Mouse (Mus musculus) bone marrow, adult 2 months (tissue): ENCODE data around the gene Phyhd1. TPM values are rescaled to one million over a fixed set of nuclear protein-coding genes. Genes with fewer than 3 reads are reported as not detected.

Experiments
- H3K27ac ChIP-seq: fragments of 200-500 bp; 2 replicates; pipeline ENCODE4 v1.5.1; 2012; ENCODE audit warnings: low read depth, mild to moderate bottlenecking, control low read depth, inconsistent platforms, low read length; ENCODE audit not compliant: control insufficient read depth, poor library complexity, insufficient read depth
- H3K4me1 ChIP-seq: fragments of 200-500 bp; 2 replicates; pipeline ENCODE4 v1.6.1; 2011; ENCODE audit warnings: low read length; ENCODE audit not compliant: control insufficient read depth, insufficient read depth
- H3K4me3 ChIP-seq: fragments of 200-500 bp; replicated peaks from 2 replicates; pipeline ENCODE3; 2011; ENCODE audit warnings: mild to moderate bottlenecking, low read depth, low read length, control low read depth; ENCODE audit not compliant: control insufficient read depth
- CTCF ChIP-seq: fragments of 200-500 bp; IDR thresholded peaks from 2 replicates; pipeline ENCODE4 v1.5.1; 2011; ENCODE audit warnings: low read length, control low read depth; ENCODE audit not compliant: control insufficient read depth, insufficient read depth
- POLR2A ChIP-seq: fragments of 200-500 bp; IDR thresholded peaks from 2 replicates; pipeline ENCODE4 v1.6.1; 2011; ENCODE audit warnings: low read depth, mild to moderate bottlenecking, control low read depth, low read length, borderline replicate concordance; ENCODE audit not compliant: control insufficient read depth
- WGBS: fragments of 180-500 bp; shearing (Covaris S2); methylation state at CpG from one replicate; pipeline ENCODE4 v1.1.7; 2018; 5-methylcytosine and 5-hydroxymethylcytosine counted together
- polyA plus RNA-seq: library from polyadenylated mRNA; stranded (reverse); fragments of >200 nt; gene quantifications from 2 replicates; pipeline ENCODE4 v1.2.4, GENCODE M21; 2011; ENCODE audit warnings: low replicate concordance; ENCODE audit not compliant: missing spikeins, insufficient read depth, insufficient read length

Gene Phyhd1
- polyA plus RNA-seq, 1 experiment, result 23.0 TPM

DNA sequence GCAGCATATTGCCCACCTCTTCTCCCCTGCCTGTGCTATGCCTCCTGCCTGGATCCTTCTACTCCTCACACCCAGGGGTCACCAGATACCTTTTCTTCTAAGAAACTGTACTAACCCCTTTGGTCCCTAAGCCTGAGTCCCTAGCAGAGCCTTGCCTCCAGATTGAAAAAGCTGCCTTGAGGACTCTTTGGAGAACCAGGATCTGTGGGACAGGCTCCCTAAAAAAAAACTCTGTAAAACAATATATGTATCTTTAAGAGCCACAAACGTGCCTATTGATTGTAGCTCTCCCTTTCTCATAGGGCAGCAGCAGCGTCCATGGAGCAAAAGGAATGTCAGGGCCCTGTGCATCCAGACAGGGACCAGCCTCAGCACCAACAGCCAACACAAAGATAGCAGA lies 25.7 kb upstream of the Phyhd1 start, which contains the start of gene Gm28035:
Gene Gm28035, plus strand, starts transcription at position 301 of the 400 bp plus-strand sequence.
- Histone ChIP-seq H3K27ac (peak within 1 kb of the TSS; percentile 43), H3K4me3 (peak within 1 kb of the TSS; percentile 10), H3K4me1 (peaks cover 5% of the 10 kb centered on the region; the same call in 1 of the 2 replicates)
- WGBS, result 56% methylated on average over 2 of the region's 2 CpGs
- no peak for TF ChIP-seq POLR2A
- TF ChIP-seq CTCF, result no peak

DNA sequence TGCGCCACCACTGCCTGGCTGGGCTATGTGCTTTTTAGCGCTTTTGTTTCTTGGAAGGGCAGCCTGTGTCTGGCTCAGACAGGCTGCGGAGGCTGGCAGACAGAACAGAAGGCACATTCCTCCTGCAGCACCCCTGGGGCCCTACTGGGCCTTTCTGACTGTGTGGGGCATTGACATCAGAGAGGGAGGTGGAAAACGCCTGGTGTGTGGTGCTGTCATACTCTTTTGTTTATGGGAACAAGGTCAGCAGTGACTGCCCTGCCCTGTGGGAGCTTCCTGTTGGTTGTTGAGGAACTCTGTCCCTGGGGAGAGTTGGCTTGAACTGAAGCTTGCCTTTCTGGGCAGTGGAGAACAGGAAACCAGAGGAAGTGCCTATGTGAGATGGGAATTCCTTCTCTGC lies 23.5 kb upstream of the Phyhd1 start:
- 68% methylated on average over 4 of the region's 4 CpGs for WGBS
- H3K4me1 ChIP-seq, result peaks cover 8% of the 10 kb centered on the region
- TF ChIP-seq CTCF, result no peak
- TF ChIP-seq POLR2A, result no peak
- no peak overlapping the region for H3K27ac ChIP-seq
- H3K4me3 ChIP-seq, result no peak overlapping the region

DNA sequence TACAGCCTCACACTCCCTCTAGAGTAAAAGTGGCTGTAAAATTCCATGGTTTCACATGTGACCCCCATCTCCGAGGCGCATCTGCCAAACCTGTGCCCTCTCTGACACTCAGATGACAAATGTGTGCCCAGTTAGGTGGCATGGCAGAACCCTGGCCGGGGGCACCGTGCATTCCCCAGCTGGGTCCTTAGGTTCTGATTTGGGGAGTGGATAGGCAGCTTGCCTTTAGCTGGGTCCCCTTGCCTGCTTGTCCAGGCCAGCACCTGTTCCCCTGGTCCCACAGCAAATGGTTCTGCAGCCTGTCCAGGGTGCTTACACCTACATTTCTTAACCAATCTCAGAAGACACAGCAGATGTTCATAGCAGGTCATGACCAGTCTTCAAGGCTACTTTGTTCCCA lies 22.6 kb upstream of the Phyhd1 start:
- 91% methylated on average over 4 of the region's 4 CpGs for WGBS
- TF ChIP-seq POLR2A, result no peak
- no peak for TF ChIP-seq CTCF
- H3K27ac ChIP-seq, result no peak overlapping the region
- H3K4me1 ChIP-seq, result peaks cover 8% of the 10 kb centered on the region
- no peak overlapping the region for H3K4me3 ChIP-seq

DNA sequence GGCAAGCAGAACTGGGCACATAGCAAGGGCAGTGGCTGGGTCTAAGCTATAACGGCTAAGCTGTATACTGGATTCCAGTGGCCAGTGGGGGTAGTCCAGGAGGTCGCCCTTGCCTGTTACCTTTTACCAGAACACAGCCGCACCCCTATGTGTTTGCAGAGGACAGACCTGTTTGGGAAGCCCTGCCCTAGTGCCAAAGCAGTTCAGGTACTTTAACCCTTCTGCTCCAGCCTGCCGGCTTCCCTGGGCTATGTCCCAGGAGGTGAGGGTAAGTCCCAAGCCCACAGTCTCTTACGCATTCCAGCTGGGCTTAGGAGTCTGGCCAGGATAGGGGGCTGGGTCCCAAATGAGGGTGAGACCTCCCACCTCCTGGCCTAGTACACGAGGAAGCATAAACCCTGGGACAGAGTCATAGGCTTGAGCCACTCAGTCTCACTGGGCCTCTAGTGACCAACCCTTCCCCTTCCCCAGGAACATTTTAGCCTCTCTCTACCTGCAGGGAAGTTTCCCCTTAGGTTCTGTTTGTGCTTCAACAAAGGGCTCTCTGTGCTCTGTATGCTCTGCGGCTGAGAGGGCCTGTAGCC lies 21.3 kb upstream of the Phyhd1 start:
- H3K4me1 ChIP-seq, result peaks cover 4% of the 10 kb centered on the region

DNA sequence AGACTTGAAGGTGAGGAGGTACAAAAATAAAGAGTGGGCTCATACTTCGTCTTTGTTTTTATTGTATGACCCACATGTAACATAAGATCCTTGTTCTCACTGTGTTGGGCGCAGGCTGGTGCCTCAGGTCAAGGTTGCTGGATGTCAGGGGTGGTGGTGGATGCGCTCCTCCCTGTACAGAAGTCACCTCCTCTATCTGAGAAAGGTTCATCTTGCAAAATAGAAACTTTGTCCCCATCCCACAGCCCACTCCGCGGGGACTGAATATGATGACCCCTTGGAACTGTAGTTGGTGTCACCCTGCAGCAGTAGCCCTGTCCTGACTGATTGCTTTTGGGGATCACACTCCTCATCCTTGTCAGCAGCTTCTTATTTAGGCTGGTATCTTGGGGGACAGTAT lies 19.0 kb upstream of the Phyhd1 start:
- peaks cover 12% of the 10 kb centered on the region for H3K4me1 ChIP-seq
- no peak overlapping the region for H3K27ac ChIP-seq
- WGBS, result 91% methylated on average over 5 of the region's 5 CpGs
- H3K4me3 ChIP-seq, result no peak overlapping the region
- TF ChIP-seq CTCF (no peak), POLR2A (no peak)

More for the DNA sequence above, 21.3 kb upstream of the Phyhd1 start:
- Histone ChIP-seq H3K27ac (no peak overlapping the region), H3K4me3 (no peak overlapping the region)
- WGBS, result 82% methylated on average over 7 of the region's 7 CpGs
- TF ChIP-seq POLR2A (no peak), CTCF (no peak)

DNA sequence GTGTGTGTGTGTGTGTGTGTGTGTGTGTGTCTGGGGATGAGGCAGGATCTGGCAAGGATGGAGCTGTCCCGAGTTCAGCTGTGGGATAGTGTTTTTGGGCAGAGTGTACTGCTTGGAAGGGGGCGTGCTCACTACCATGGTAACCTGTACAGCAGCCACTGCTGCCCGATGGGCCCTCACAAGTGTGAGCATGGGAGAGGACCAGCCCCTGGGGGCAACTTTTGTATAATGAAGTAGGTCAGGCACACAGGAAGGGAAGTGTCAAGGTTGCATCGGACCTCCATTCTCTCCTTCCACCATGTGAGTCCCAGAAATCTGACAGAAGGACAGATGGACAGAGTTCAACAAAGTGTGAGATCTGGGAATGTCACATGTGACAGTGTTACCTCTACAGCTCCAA lies 18.3 kb upstream of the Phyhd1 start:
- Histone ChIP-seq H3K4me3 (no peak overlapping the region), H3K4me1 (peaks cover 16% of the 10 kb centered on the region), H3K27ac (no peak overlapping the region)
- WGBS, result 78% methylated on average over 4 of the region's 4 CpGs
- TF ChIP-seq CTCF, result no peak
- TF ChIP-seq POLR2A, result no peak

DNA sequence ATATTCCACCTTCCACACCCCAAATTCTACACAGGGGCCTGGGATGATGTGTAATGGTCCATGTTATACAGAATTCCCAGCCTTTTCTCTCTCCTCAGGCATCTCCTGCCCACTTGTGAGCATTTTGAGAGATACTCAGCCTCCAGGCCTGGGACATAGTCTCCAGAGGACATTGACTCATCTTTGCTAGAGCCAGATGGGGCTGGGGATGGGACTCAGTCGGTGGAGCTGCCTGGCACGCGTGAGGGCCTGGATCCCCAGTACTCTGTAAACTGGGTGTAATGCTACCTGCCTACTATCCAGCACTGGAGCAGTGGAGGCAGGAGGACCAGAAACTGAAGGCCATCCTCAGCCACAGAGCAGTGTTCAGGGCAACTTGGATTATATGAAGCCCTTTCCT lies 16.8 kb upstream of the Phyhd1 start:
- peaks cover 19% of the 10 kb centered on the region for H3K4me1 ChIP-seq
- WGBS, result 96% methylated on average over 3 of the region's 3 CpGs
- no peak overlapping the region for H3K4me3 ChIP-seq
- no peak overlapping the region for H3K27ac ChIP-seq
- TF ChIP-seq POLR2A, result no peak
- no peak for TF ChIP-seq CTCF

DNA sequence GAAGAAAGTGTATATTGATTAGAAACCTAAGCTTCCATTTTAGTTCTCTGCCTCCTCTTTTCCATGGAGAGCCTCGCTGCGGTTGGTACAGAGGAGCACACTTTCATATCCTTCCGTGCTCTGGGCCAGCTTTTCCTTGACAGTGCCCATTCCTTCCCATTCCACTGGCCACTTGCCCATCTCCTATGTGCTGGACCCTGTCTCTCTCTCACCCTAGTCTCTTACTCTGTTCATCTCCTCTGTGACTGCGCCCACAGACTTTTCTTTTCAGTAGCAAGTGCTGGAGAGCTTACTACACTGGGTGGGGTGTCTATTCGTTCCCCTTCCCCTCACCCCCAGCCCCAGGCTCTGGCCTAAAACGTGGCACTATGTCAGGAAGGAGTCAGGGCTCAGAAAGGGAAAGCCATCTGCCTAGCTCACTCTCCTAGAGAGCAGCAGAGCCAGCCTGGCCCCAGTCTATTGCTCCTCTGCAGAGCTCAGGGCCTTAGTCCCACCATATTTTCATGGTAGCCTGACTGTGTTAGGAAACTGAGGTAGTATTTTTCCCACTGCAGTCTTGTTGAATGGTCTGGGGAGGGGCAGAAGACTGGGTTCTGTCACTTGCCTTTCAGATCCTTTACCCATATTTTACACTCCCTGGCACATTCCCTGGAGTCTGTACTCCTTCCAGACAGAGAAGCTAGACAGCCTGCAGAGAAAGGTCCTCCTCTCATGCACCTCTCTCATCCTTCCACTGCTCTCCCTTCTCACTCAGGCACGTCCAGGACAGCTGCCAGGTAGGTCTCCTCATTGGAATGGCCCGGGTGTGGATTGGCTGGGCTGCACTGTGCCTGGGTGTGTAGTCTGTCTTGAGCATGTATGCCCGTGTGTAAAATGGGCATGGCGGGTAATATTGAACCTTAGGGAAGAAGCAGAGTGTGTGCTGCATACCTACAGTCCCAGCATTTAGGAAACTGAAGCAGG lies 15.6 kb upstream of the Phyhd1 start:
- H3K4me1 ChIP-seq, result peaks cover 19% of the 10 kb centered on the region
- no peak overlapping the region for H3K4me3 ChIP-seq
- TF ChIP-seq POLR2A, result no peak
- no peak for TF ChIP-seq CTCF
- 85% methylated on average over 10 of the region's 10 CpGs for WGBS
- no peak overlapping the region for H3K27ac ChIP-seq
